ENCODE assay signal across 27 mouse cellular contexts in genomic region chr1:64676060-64676839, GRCm38 (mm10). TPM values are rescaled to one million over a fixed set of nuclear protein-coding genes. Genes with fewer than 3 reads are reported as not detected.
A peak's percentile ranks its signal among the peaks of the same experiment; 100 is the strongest.
DNase-seq lines count a peak whose midpoint lies in the region; ATAC-seq and TF ChIP-seq lines count a peak whose summit lies in the region.
"Had no signal": no experiment of that assay in that cellular context is flagged by ENCODE, and none has a peak within 500 bp of the region (broad histone marks: within the 10 kb centered on the region; RNA-seq: fewer than 3 reads in every experiment).

No protein-coding gene starts in this region.

- no peak for TF ChIP-seq CTCF in kidney, postnatal 0 days (IDR thresholded peaks at IDR 0.05; ENCODE audit: low read depth)

- H3K4me1 ChIP-seq in kidney, postnatal 0 days (replicated peaks; ENCODE audit: insufficient read depth, low read length), result no peaks in the 10 kb centered on the region
- H3K4me1 ChIP-seq: forebrain, embryonic 13.5 days; hindbrain, embryonic 13.5 days; midbrain, embryonic 12.5 days had no signal

- 22% methylated on average over 6 of the region's 6 CpGs for WGBS in kidney, postnatal 0 days

- no peak overlapping the region for H3K4me3 ChIP-seq in kidney, postnatal 0 days (replicated peaks; ENCODE audit: low read depth, low read length)
- H3K4me3 ChIP-seq: embryonic facial prominence, embryonic 12.5 days; erythroblast, embryonic 14.5 days; forebrain, embryonic 13.5 days; heart, adult 2 months; hindbrain, embryonic 13.5 days; layer of hippocampus, adult 2 months; midbrain, embryonic 12.5 days had no signal

- no peaks in the 10 kb centered on the region for H3K27me3 ChIP-seq in kidney, postnatal 0 days (ENCODE audit: insufficient read depth, low read length)
- H3K27me3 ChIP-seq: CH12.LX; embryonic facial prominence, embryonic 12.5 days; forebrain, embryonic 13.5 days; hindbrain, embryonic 13.5 days; midbrain, embryonic 12.5 days; Patski had no signal

- DNase-seq in heart, adult 11 months, result peak; percentile 2
- no peak for DNase-seq in heart, adult 8-10 months (ENCODE audit: low spot score)
- peak; percentile 60 for DNase-seq in kidney, postnatal 0 days (ENCODE audit: low spot score)
- no peak for DNase-seq in kidney, postnatal 4 days
- DNase-seq in fibroblast of lung, adult 2 months (ENCODE audit: low read depth), result peak; percentile 15
- peak; percentile 44 for DNase-seq in skeletal muscle tissue, adult 2 months (ENCODE audit: low read depth, low spot score)
- DNase-seq in adrenal gland, postnatal 14 days, result no peak
- DNase-seq: adrenal gland, adult 8-10 months; B cell, adult 2 months; cerebellum, adult 2 months; cerebellum, postnatal 25 days; gastrocnemius, postnatal 25 days; heart, adult 2 months; kidney, adult 8-10 months; liver, postnatal 0 days; lung, postnatal 10 days had no signal

- ATAC-seq in kidney, postnatal 0 days (replicated peaks; ENCODE audit: low FRiP score, low read depth), result no peak
- ATAC-seq: forebrain, embryonic 13.5 days; inflammation-experienced regulatory T-cells, adult 6 months; liver, postnatal 0 days; Patski had no signal

- H3K4me2 ChIP-seq in kidney, postnatal 0 days (ENCODE audit: low read length), result no peak overlapping the region
- H3K4me2 ChIP-seq: embryonic facial prominence, embryonic 12.5 days; forebrain, embryonic 13.5 days; hindbrain, embryonic 13.5 days; midbrain, embryonic 12.5 days had no signal

- H3K36me3 ChIP-seq in kidney, postnatal 0 days (ENCODE audit: insufficient read depth, low read length), result no peaks in the 10 kb centered on the region
- H3K36me3 ChIP-seq: embryonic facial prominence, embryonic 12.5 days; hindbrain, embryonic 13.5 days; midbrain, embryonic 12.5 days had no signal

- no peaks in the 10 kb centered on the region for H3K9me3 ChIP-seq in kidney, postnatal 0 days (replicated peaks; ENCODE audit: low read length)
- H3K9me3 ChIP-seq: forebrain, embryonic 13.5 days; G1E; midbrain, embryonic 12.5 days had no signal

- H3K9ac ChIP-seq in kidney, postnatal 0 days (ENCODE audit: low read depth, low read length), result no peak overlapping the region
- H3K9ac ChIP-seq: embryonic facial prominence, embryonic 12.5 days; forebrain, embryonic 13.5 days; hindbrain, embryonic 13.5 days; liver, postnatal 0 days; midbrain, embryonic 12.5 days had no signal

- no peak overlapping the region for H3K27ac ChIP-seq in kidney, postnatal 0 days
- H3K27ac ChIP-seq: embryonic facial prominence, embryonic 12.5 days; forebrain, embryonic 13.5 days; heart, adult 2 months; hindbrain, embryonic 13.5 days; layer of hippocampus, adult 2 months; midbrain, embryonic 12.5 days; stomach, postnatal 0 days had no signal

RNA-seq across cellular contexts. Expression of gene Ccnyl1, which starts 14.0 kb away (rescaled TPM):
- 10 to 100 TPM; 10.3 to 16.9 (median 12.9) TPM for total RNA-seq in heart, adult 8-10 months (2022)
- 4.5 and 5.0 TPM in 2 replicates for polyA plus RNA-seq in kidney, postnatal 0 days (2015; fragmentation: Nextera tagmentation; extraction: Ambion mirVana)
- 22.7 and 24.0 TPM in 2 replicates for total RNA-seq in adrenal gland, postnatal 14 days (2021)

RNA-seq across cellular contexts. Expression of gene Mettl21a, which starts 59.2 kb away (rescaled TPM):
- 10 to 100 TPM in 1 of 4 experiments, 1 to 10 TPM in 3; 6.5 to 10.0 (median 7.9) TPM for total RNA-seq in heart, adult 8-10 months (2022)
- polyA plus RNA-seq in kidney, postnatal 0 days (2015; fragmentation: Nextera tagmentation; extraction: Ambion mirVana), result 16.3 and 17.7 TPM in 2 replicates
- total RNA-seq in adrenal gland, postnatal 14 days (2021), result 8.5 and 10.6 TPM in 2 replicates

Comparison
In these comparisons a context has a peak if more than half of its experiments do, and no peak if none do; other contexts are left out.
1. DNase-seq: peak in heart, adult 11 months (single experiment), kidney, postnatal 0 days (single experiment), fibroblast of lung, adult 2 months (single experiment) and skeletal muscle tissue, adult 2 months (single experiment); none in heart, adult 8-10 months (single experiment), kidney, postnatal 4 days (0 of 2) and adrenal gland, postnatal 14 days (single experiment).